Mouse (Mus musculus): ENCODE results near the gene Sgk1.

DNA sequence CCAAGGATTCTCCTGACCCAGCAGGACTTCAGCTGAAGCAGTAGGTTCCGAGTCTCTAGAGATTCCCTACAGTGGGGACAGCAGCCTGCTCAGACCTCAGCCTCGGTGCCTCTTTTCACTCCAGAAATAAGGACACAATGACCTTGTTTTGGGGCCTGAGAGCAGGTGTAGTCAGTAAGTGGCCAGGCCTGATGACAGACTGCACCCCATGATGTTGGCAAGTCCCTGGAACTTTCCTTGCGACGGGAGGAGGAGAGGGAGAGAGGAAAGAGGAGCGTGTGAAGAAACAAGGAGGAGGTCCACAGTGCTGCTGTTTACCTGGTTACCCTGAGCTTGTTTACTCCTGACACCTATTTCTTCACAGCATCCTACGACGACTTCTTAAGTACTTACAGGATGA lies 9.5 kb downstream of the Sgk1 start:
- TF ChIP-seq TCF3 (IDR thresholded peaks at IDR 0.05; ENCODE audit: insufficient read length, low read depth): no peak
- no peak for TF ChIP-seq POLR2A (IDR thresholded peaks at IDR 0.05; ENCODE audit: insufficient read length, low read depth)

All from myocyte (in vitro differentiated cells).